Mouse (Mus musculus) CH12F3 (cell line): ENCODE data around the gene Rgs18.

Experiments used
- in situ Hi-C: fragments of 300-500 bp; cut with MboI; formaldehyde crosslinking; loops from 2 replicates; pipeline ENCODE4 v1.14.3; 2020; ENCODE audit warnings: low sequenced_read_pairs

The Rgs18 gene

DNA sequence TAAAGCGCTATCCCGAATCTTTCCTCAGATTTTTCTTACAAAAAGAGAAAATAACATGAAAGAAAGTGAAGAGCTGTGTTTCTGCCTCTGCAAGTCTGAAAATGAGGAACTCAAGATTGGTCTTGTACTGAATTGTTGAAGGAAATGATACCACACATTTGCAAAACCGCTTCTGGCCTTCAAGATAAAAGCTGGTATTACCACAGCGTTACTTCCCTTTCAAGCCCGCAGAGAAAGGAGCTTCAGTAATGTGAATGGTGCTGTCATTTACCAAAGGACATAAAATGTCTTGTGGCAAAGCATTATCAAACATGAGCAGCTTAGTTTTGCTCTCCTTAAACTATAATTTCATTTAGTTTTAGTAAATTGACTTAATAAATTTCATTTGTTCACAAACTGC lies at the start of gene Rgs18:
Gene Rgs18 (minus strand): TSS at position 105 of the 400 bp plus-strand sequence.
- in situ Hi-C loops = no loop called here

DNA sequence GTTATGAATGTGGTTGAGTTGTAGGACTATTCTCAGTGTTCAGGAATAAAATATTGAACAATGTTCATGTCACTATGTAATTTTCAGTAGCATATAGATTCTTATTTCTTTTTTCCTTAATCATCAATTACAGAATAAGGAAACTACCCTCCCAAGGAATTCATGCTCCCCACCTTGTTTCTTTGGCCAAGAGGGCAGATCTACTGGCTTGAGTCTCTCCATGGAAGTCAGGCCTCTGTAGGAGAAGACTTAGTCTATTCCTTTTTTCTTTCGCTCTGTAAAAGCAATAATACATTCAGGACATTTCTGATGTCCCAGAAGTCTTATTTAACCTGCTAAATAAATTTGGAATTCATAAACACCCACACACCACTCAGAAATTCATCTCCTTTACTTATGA lies 841 bp downstream of the Rgs18 start:
- in situ Hi-C loops = no loop called here

DNA sequence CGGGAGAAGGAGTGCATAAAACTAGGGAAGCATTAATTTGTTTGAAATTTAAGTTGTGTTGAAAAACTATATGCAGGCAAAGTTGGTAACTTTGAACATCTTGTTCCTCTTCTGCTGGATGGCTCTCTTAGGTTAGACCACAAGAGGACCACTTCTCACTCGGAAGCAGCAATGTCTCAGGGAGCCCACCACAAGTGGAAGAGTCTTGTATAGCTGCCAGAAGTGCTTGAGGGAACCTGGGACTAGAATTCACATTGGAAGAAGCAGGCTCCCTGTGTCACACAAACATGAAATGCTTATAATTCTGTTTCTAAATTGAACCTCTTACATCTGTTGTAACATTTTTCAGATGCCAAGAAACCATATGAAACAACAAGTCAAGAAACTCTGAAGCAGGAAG lies 9.0 kb downstream of the Rgs18 start:
- in situ Hi-C loops = no loop called here

DNA sequence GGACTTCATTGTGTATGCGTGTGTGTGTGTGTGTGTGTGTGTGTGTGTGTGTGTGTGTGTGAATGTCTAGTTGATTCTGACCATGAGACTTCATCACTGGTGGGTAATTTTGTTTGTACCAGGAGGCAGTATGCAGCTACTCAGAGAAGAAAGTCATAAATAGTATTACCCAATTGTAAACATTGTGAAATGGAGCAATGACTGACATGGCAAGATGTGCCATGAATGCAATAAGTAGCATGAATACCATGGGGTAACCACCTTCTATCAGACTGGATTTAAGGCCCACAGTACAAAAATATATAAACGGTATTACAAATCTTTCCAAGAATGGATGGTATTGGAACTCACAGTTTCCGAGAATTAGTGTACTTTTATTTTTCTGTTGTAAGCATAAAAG lies 14.4 kb downstream of the Rgs18 start:
- in situ Hi-C loops = no loop called here

- in situ Hi-C loops = no loop called here
Measured at GRCm38 (mm10) chr1:144750763-144751162, 24.5 kb downstream of the Rgs18 start.

DNA sequence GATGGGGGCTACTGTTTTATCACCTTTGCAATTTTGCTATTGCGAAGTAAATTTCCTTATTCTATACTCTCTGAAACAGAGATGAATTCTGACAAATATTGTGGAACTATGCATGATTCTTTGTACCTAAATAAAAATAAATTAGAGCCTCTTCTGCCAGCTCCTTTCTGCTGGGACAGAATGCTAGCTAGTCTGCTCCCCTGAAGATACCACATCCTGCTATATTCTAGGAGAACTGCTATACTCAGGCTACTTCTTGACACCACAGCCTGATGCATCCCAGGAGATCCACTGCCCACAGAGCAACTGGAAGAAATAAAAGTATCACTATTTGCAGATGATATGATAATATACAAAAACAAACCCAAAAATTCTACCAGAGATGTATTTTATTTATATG lies 29.1 kb downstream of the Rgs18 start:
- in situ Hi-C loops = no loop called here

GRCm38 (mm10) chr1:144737739-144738138 lies 37.5 kb downstream of the Rgs18 start:
- in situ Hi-C loops = no loop called here

- in situ Hi-C loops = no loop called here
Measured at GRCm38 (mm10) chr1:144720736-144721135, 54.5 kb downstream of the Rgs18 start.

DNA sequence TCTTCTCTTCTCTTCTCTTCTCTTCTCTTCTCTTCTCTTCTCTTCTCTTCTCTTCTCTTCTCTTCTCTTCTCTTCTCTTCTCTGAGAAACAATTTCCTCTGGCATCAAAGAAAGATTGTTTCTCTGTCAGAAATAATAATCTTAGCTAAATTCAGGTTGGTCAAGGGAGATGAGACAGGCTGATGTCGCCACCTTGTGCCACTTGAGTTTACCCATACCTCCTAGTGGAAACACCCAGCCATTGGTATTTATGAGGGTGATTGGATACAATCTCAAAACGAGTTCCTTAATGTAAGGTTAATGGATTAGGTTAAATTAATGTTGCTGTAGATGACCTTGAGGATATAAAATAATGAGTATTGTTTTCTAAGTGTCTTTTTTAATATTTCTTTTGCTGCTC lies 70.9 kb downstream of the Rgs18 start:
- in situ Hi-C loops = no loop called here
